Mouse (Mus musculus): ENCODE results near the gene Rhot2. TPM values are rescaled to one million over a fixed set of nuclear protein-coding genes. Genes with fewer than 3 reads are reported as not detected.

Gene Rhot2
- polyA plus RNA-seq, 1 experiment from 2014 or later = 17.8 TPM

DNA sequence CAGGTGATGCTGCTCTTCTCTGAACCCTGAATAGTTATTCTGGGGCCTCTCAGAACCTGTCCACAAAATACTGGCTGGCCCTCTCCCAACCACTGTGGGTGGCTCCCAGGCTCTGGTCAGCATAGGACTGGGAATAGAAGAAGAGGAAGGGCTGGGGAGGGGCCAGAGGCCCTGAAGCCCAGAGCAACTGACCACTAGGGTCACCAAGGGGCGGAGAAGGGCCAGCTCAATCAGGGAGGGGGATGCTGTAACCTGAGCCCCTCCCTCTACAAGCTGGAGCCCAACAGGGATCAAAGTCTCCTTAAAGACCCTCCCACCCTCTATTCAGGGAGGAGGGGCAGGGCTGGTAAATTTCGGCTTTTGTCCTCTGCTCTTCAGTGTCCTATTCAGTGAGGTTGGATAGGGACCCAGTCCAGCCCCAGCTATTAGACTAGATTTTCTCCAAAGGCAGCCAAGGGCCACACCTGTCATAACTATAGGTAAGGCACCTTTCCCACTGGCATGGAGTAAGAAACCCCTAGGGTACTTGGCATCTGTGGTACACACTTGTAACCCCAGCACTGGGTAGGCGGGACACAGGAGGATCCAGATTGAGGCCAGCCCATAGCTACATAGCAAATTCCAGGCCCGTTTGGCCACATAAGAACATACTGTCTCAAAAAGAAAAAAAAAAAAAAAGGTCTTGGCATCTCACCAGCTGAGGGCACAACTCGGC is 35.7 kb upstream of the Rhot2 start, which contains the start of gene Wfikkn1:
TSS of gene Wfikkn1 (minus strand) at position 663 of the 715 bp plus-strand sequence.
- Histone ChIP-seq H3K4me3 (replicated peaks) (no peak within 1 kb of the TSS), H3K27ac (replicated peaks) (0 out of 2 replicates have a peak within 1 kb of the TSS, but pooled peaks have one; percentile 19), H3K4me2 (no peak within 1 kb of the TSS), H3K4me1 (peaks cover 39% of the 10 kb centered on the region), H3K36me3 (peaks cover 42% of the 10 kb centered on the region), H3K9ac (replicated peaks) (no peak within 1 kb of the TSS), H3K9me3 (replicated peaks) (no peaks in the 10 kb centered on the region), H3K27me3 (replicated peaks) (no peaks in the 10 kb centered on the region)
- no peak for ATAC-seq (ENCODE audit: low FRiP score)
- 29% methylated on average over 5 of the region's 5 CpGs for WGBS

DNA sequence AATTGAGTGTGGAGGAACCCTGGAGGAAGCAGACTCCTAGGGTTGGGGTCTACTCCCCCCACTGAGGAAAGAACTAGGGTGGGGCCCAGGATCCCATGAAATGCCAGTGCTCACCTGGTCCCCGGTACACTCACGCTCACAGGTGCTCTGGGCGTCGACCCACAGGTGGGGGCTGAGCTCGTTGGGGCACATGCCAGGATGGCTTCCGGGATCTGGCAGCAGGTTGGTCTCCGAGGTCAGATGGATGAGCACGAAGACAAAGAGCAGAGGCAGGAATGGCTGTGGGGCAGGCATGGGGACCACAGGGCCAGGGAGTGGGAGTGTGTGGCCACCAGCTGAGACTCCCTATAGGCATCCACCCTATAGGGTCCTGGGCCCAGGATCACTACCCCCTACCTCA is 35.1 kb upstream of the Rhot2 start:
- H3K4me3 ChIP-seq (replicated peaks) = no peak overlapping the region
- no peak overlapping the region for H3K9ac ChIP-seq (replicated peaks)
- H3K27me3 ChIP-seq (replicated peaks) = no peaks in the 10 kb centered on the region
- peaks cover 42% of the 10 kb centered on the region for H3K36me3 ChIP-seq
- ATAC-seq (ENCODE audit: low FRiP score) = no peak
- no peak overlapping the region for H3K4me2 ChIP-seq
- WGBS = 64% methylated on average over 8 of the region's 8 CpGs
- no peak overlapping the region for H3K27ac ChIP-seq (replicated peaks)
- peaks cover 39% of the 10 kb centered on the region for H3K4me1 ChIP-seq
- no peaks in the 10 kb centered on the region for H3K9me3 ChIP-seq (replicated peaks)

DNA sequence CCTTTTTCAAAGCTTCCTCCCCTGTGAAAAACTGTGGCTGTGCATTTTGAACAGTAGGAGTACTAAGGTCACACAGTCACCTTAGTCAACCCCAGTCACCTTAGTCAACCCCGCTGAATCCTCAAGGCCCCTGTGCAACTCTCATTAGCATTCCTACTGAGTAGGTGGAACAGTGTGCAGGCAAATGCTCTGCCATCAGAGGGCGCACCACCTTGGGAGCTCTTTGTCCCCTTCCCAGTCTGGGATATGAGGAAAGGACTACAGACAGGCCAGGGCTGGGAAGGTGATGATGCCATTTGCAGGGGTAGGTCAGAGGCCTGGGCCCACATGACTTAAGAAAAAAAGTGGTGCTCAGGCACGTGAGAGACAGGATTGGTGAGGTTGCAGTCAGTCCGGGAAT is 34.6 kb upstream of the Rhot2 start:
- H3K36me3 ChIP-seq = peaks cover 37% of the 10 kb centered on the region
- no peak overlapping the region for H3K9ac ChIP-seq (replicated peaks)
- no peaks in the 10 kb centered on the region for H3K9me3 ChIP-seq (replicated peaks)
- no peak for ATAC-seq (ENCODE audit: low FRiP score)
- WGBS = 48% methylated on average over 4 of the region's 4 CpGs
- H3K4me1 ChIP-seq = peaks cover 42% of the 10 kb centered on the region
- H3K27ac ChIP-seq (replicated peaks) = no peak overlapping the region
- H3K27me3 ChIP-seq (replicated peaks) = no peaks in the 10 kb centered on the region
- no peak overlapping the region for H3K4me2 ChIP-seq
- no peak overlapping the region for H3K4me3 ChIP-seq (replicated peaks)

- peaks cover 47% of the 10 kb centered on the region for H3K4me1 ChIP-seq
- H3K4me2 ChIP-seq = no peak overlapping the region
- no peak overlapping the region for H3K27ac ChIP-seq (replicated peaks)
- H3K9me3 ChIP-seq (replicated peaks) = no peaks in the 10 kb centered on the region
- H3K36me3 ChIP-seq = peaks cover 31% of the 10 kb centered on the region
- no peak overlapping the region for H3K4me3 ChIP-seq (replicated peaks)
- whole genome bisulfite sequencing = 86% methylated on average over 19 of the region's 19 CpGs
- no peak for ATAC-seq (ENCODE audit: low FRiP score)
- H3K27me3 ChIP-seq (replicated peaks) = no peaks in the 10 kb centered on the region
- no peak overlapping the region for H3K9ac ChIP-seq (replicated peaks)
Observed at GRCm38 (mm10) chr17:25878611-25879180, 34.0 kb upstream of the Rhot2 start.

DNA sequence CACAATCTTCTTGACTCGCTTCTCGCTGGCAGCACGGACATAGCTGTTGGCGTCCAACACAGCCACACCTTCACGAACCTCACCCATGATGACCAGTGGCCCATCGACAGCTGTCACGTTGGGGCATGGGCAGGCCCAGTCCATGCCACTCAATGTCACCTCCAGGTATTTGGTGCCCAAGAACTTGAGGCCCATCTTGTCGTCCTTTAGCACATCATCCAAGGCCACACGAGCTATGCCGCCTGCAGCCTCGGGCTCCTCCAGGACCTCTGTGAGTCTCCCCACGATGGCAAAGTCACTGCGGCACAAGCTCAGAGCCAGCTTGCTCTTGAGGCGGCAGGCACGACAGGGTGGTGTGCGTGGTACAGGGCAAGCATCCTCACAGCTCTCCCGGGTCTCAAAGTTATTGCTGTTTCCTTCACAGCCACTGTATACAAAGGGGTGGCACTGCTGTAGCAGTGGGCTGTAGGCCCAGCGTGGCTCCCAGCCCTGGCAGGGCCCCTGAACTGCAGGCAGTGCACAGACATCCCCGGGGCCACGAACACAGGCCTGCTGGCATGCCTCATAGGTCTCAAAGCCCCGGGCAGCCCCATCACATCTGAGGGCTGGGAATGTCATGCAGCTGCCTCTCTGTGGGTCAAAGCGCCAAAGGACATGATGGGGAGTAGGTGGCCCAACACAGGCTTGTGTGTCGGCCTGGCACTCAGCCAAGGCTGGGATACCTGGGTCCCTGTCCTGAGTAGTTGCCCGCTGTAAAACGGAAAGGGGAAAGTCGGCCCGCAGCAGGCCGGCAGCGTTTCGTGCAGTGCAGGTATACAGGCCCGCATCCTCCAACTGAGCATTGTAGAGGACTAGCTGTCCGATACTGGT is 33.3 kb upstream of the Rhot2 start:
- Histone ChIP-seq H3K9me3 (replicated peaks) (no peaks in the 10 kb centered on the region), H3K4me1 (peaks cover 51% of the 10 kb centered on the region), H3K36me3 (peaks cover 24% of the 10 kb centered on the region), H3K27ac (replicated peaks) (no peak overlapping the region), H3K27me3 (replicated peaks) (no peaks in the 10 kb centered on the region), H3K9ac (replicated peaks) (no peak overlapping the region), H3K4me2 (no peak overlapping the region), H3K4me3 (replicated peaks) (no peak overlapping the region)
- 94% methylated on average over 32 of the region's 32 CpGs for WGBS
- no peak for ATAC-seq (ENCODE audit: low FRiP score)

- H3K4me2 ChIP-seq = peak overlapping the region; percentile 75
- H3K9me3 ChIP-seq (replicated peaks) = no peaks in the 10 kb centered on the region
- ATAC-seq (ENCODE audit: low FRiP score) = no peak
- H3K27ac ChIP-seq (replicated peaks) = no peak overlapping the region
- H3K4me1 ChIP-seq = peaks cover 51% of the 10 kb centered on the region
- 94% methylated on average over 3 of the region's 3 CpGs for WGBS
- no peaks in the 10 kb centered on the region for H3K27me3 ChIP-seq (replicated peaks)
- no peak overlapping the region for H3K9ac ChIP-seq (replicated peaks)
- H3K36me3 ChIP-seq = peaks cover 18% of the 10 kb centered on the region
- 0 out of 2 replicates have a peak overlapping the region, but pooled peaks have one; percentile 80 for H3K4me3 ChIP-seq (replicated peaks)
Observed at GRCm38 (mm10) chr17:25877025-25877424, 32.4 kb upstream of the Rhot2 start.

DNA sequence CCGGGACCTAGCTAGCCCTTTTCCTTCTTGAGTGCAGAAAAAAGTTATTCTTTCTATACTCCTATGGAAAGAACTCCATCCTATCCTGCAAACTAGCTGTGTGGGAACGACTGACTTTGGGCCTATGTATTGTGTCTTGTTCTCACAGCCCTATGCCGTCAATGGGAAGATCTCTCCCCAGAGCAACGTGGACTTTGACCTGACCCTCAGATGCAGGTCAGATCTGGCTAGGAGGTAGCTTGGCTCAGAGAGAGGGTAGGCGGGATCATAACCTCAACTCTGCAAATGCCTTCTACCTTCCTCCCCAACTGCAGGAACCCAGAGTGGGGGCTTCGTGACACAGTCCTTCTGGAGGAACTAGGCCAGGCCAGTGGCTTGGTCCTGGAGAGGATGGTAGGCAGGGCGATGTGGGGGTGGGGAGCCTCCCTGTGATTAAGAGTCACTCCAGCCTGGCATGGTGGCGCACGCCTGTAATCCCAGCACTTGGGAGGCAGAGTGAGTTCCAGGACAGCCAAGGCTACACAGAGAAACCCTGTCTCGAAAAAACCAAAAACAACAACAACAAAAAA is 31.8 kb upstream of the Rhot2 start:
- Histone ChIP-seq H3K36me3 (peaks cover 18% of the 10 kb centered on the region), H3K4me2 (peak overlapping the region; percentile 75), H3K9ac (replicated peaks) (peak overlapping the region; percentile 93), H3K27ac (replicated peaks) (0 out of 2 replicates have a peak overlapping the region, but pooled peaks have one; percentile 98), H3K27me3 (replicated peaks) (no peaks in the 10 kb centered on the region), H3K4me3 (replicated peaks) (peak overlapping the region; percentile 80), H3K9me3 (replicated peaks) (no peaks in the 10 kb centered on the region), H3K4me1 (peaks cover 51% of the 10 kb centered on the region)
- no peak for ATAC-seq (ENCODE audit: low FRiP score)
- WGBS = 58% methylated on average over 10 of the region's 10 CpGs

DNA sequence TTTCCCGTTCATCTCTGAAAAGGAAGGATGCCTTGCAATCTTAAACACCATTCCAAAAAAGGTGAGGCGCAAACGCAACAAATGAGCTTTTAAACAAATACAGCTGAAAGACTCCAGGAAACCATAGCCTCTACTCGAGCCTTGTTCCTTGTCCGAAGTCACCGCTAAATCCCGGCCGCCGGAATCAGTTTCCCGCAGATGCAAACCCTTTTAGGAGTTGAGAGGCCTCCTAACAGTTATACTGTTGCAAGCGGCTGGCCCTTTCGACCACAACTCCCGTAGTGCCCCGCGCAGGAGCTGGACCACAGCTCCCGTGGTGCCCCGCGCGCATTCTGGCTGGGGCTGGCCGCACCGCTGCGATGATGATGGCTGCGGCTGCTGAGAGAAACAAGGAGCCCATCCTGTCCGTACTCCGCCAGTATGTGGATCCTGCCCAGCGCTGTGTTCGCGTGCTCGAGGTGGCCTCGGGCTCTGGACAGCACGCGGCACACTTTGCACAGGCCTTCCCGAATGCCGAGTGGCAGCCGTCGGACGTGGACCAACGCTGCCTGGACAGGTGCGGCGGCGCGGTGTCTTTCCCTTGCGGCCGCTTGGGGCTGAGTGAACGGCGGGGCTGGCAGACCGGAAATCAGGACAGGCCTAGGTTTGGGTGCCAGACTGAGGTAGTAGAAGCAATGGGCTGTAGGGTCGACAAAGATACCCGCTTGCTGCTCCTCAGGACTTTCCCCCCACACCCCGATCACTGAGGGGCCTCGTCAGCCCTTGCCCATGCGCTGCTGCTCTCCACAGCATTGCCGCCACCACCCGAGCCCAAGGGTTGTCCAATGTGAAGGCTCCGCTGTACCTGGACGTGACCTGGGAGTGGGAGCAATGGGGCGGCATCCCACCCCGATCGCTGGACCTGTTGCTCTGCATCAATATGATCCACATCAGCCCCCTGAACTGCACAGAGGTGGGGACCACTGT is 30.8 kb upstream of the Rhot2 start:
- Histone ChIP-seq H3K4me2 (peak overlapping the region; percentile 75), H3K4me1 (peaks cover 42% of the 10 kb centered on the region), H3K4me3 (replicated peaks) (peak overlapping the region; percentile 80), H3K27ac (replicated peaks) (peak overlapping the region; percentile 98), H3K9me3 (replicated peaks) (no peaks in the 10 kb centered on the region), H3K36me3 (peaks cover 18% of the 10 kb centered on the region), H3K9ac (replicated peaks) (peak overlapping the region; percentile 93), H3K27me3 (replicated peaks) (no peaks in the 10 kb centered on the region)
- ATAC-seq (ENCODE audit: low FRiP score) = peak; percentile 92
- under 1% methylated on average over 59 of the region's 59 CpGs for WGBS

DNA sequence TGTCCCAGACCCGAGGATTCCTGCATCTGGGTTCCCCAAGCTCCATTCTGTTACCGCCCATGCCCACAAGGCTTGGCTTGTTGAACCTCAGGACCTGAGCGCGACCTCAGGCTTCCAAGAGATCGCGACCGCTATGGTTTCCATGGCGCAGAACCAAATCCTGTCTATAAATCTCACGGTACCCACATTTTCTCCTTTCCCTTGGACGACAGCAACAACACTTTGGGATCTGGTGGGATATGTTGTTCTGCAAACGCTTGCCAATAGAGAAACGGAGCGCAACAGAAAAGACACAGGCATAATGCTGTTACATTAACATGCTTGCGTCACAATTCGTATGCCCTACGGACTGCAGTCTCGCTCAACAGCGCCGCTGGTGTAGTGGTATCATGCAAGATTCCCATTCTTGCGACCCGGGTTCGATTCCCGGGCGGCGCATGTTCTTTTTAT is 30.1 kb upstream of the Rhot2 start, which contains the start of gene Mettl26:
TSS of gene Mettl26 (plus strand) at position 354 of the 450 bp plus-strand sequence.
- Histone ChIP-seq H3K27me3 (replicated peaks) (no peaks in the 10 kb centered on the region), H3K9ac (replicated peaks) (peak within 1 kb of the TSS; percentile 93)

DNA sequence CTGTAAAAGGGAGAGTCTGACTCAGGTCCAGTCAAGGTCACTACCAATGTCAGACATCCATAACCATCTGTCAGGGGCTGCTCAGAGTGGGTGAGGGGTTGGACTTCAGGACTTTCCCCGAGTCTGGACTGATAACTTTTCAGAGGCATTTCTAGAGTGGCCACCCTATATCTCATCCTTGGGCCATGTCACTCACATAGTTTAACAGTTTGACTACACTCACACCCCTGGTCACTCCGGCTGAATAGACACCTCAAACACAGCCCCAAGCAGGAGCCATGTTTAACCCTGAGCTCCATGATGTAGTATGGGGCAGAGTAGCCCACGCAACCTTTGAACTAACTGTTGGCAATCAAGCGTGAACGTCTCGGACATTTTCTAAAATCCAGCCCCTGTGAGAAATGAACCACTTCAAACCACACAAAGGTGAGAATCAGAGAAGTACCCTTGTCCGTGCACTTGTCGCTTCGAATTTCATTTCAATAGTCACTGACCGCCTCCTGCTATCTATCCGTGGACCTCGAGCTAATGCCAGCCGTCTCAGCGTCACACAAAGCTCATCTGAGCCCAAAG is 29.6 kb upstream of the Rhot2 start:
- no peak for ATAC-seq (ENCODE audit: low FRiP score)
- WGBS = 5% methylated on average over 14 of the region's 14 CpGs
- H3K27ac ChIP-seq (replicated peaks) = peak overlapping the region; percentile 98
- peaks cover 17% of the 10 kb centered on the region for H3K36me3 ChIP-seq
- peak overlapping the region; percentile 80 for H3K4me3 ChIP-seq (replicated peaks)
- no peaks in the 10 kb centered on the region for H3K27me3 ChIP-seq (replicated peaks)
- H3K4me2 ChIP-seq = peak overlapping the region; percentile 75
- no peaks in the 10 kb centered on the region for H3K9me3 ChIP-seq (replicated peaks)
- peaks cover 35% of the 10 kb centered on the region for H3K4me1 ChIP-seq
- peak overlapping the region; percentile 57 for H3K9ac ChIP-seq (replicated peaks)

More for the DNA sequence above, 30.1 kb upstream of the Rhot2 start, which contains the start of gene Mettl26:
- peaks cover 18% of the 10 kb centered on the region for H3K36me3 ChIP-seq
- under 1% methylated on average over 25 of the region's 25 CpGs for whole genome bisulfite sequencing
- ATAC-seq (ENCODE audit: low FRiP score) = peak; percentile 81
- H3K4me1 ChIP-seq = peaks cover 35% of the 10 kb centered on the region
- H3K4me2 ChIP-seq = peak within 1 kb of the TSS; percentile 75
- peak within 1 kb of the TSS; percentile 80 for H3K4me3 ChIP-seq (replicated peaks)
- no peaks in the 10 kb centered on the region for H3K9me3 ChIP-seq (replicated peaks)
- H3K27ac ChIP-seq (replicated peaks) = peak within 1 kb of the TSS; percentile 98
